Mouse (Mus musculus) E14TG2a.4 (cell line): ENCODE data around the gene Micall2.

Source experiments
- CTCF ChIP-seq: conservative IDR thresholded peaks from 2 replicates; pipeline ENCODE4 v1.5.1; 2014; ENCODE audit warnings: low read length
- POU5F1 ChIP-seq: IDR thresholded peaks from 2 replicates; pipeline ENCODE4 v1.6.1; 2014; ENCODE audit warnings: low read length, borderline replicate concordance

GRCm38 (mm10) chr5:139659307-139659706 is 76.8 kb downstream of the Micall2 start:
- TF ChIP-seq CTCF (no peak), POU5F1 (no peak)
